Mouse (Mus musculus) left cerebral cortex, postnatal 25 days (tissue): ENCODE results near the gene Gfpt2. TPM values are rescaled to one million over a fixed set of nuclear protein-coding genes. Genes with fewer than 3 reads are reported as not detected.
A peak's percentile ranks its signal among the peaks of the same experiment; 100 is the strongest.

Experiments used
- DNase-seq, 2 experiments: peaks; one replicate each; pipeline ENCODE4 v3.0.0; 2022; ENCODE audit warnings: low spot score in 2 of 2, mixed read lengths in 1 of 2
- intact Hi-C: fragments of 180-260 bp; cut with DNase I; formaldehyde crosslinking; loops from one replicate; pipeline ENCODE4 v1.15.1; 2025
- microRNA-seq, 2 experiments: library from miRNA; unstranded; fragments of <30 nt; microRNA quantifications; one replicate each; pipeline ENCODE4 v1.2.0; 2022
- total RNA-seq, 2 experiments: library from RNA; stranded (reverse); gene quantifications; 2 replicates each; pipeline ENCODE4 v1.2.3; 2021

Gfpt2 gene
- total RNA-seq, 2 experiments from 2014 or later = 6.0 to 10.1 TPM

- peak in 1 of 2 experiments; percentile 53 for DNase-seq
- intact Hi-C loops = loop anchor here (1.0 to 5.0 kb wide), 3 partner anchors 45 to 217 kb away; no protein-coding TSS in a partner anchor
Measured at GRCm38 (mm10) chr11:49869762-49870161, 75.8 kb downstream of the Gfpt2 start.

DNA sequence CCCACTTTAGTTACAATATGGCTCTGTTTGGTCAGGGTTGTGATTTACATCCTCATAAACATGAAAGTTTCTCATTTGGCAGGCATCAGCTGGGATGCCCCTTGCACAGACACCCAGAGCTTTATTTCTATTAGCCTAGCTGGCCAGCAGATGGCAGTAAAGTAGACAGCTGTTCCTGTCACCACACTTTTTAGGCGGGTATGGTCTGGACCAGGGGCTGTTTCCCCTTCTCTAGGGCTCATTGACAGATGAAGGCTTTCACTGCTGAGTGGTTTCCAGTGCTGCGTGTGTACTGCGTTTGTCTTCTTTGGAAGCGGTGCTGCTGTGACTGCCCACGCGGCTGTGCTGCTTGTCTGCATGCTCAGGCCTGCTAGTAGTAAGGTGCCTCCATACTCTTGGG, 77.9 kb downstream of the Gfpt2 start:
- DNase-seq = peak; percentile 47 to 58
- intact Hi-C loops = no loop called here

DNA sequence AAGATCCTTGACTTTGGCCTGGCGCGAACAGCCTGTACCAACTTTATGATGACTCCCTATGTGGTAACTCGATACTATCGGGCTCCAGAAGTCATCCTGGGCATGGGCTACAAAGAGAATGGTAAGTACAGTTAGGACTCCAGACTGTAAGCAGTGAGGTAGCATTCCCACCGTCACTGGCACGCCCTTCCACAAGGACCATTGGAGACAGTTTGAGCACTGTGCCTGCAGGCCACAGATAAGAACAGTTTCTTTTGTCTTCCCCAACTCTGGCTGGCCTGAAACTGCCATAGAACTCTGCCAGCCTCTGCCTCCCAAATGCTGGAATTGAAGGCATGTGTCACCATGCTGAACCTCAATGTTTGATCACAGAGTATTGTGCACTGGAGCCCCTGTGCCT, 78.8 kb downstream of the Gfpt2 start:
- no peak for DNase-seq
- intact Hi-C loops = no loop called here

GRCm38 (mm10) chr11:49876948-49877817, 83.2 kb downstream of the Gfpt2 start:
- intact Hi-C loops = no loop called here
- peak; percentile 45 to 73 for DNase-seq

GRCm38 (mm10) chr11:49879950-49880642, 86.1 kb downstream of the Gfpt2 start:
- peak in 1 of 2 experiments; percentile 30 for DNase-seq

DNA sequence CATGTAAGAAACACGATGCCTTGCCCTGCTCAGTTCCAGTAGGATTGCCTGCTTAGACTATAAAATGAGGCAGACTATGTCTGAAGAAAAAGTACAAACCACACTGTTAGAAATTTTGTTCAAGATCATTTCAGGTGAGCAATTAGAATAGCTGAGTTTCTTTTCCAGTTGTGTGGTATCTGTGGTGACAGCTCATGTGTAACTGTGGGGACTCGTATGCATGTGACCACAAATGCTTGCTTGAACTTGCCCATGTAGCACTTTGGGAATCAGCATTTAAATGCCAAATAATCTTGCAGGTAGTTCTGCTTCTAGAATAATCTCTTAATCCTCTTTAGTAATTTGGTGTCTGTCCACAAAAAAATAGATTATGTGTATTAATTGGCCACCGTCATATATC, 89.4 kb downstream of the Gfpt2 start:
- no peak for DNase-seq

More at GRCm38 (mm10) chr11:49879950-49880642, 86.1 kb downstream of the Gfpt2 start:
- intact Hi-C loops = no loop called here

More for the DNA sequence above, 89.4 kb downstream of the Gfpt2 start:
- intact Hi-C loops = no loop called here

Small RNA genes within 50 kb of the gene (microRNA-seq; reads per million reads assigned to microRNA genes)
- gene Gm23813 = 0 reads per million in 2 experiments

Other genes starting within 250 kb of the Gfpt2 start
- not detected for gene Olfr1380, start 237.3 kb upstream of the Gfpt2 start, total RNA-seq
- gene Flt4, start 184.9 kb upstream of the Gfpt2 start, total RNA-seq = 1 to 10 TPM; 2.3 to 2.6 TPM
- under 1 TPM in 1 of 2 experiments, not detected in 1; 0.78 TPM for gene Scgb3a1, start 130.6 kb upstream of the Gfpt2 start, total RNA-seq
- gene Cnot6, start 81.5 kb upstream of the Gfpt2 start, total RNA-seq = 10 to 100 TPM; 44.7 to 51.6 TPM
- gene Mapk9, start 52.6 kb downstream of the Gfpt2 start, total RNA-seq = 100 to 1,000 TPM; 212 to 231 TPM
- 10 to 100 TPM; 36.6 to 46.4 TPM for gene Rasgef1c, start 107.7 kb downstream of the Gfpt2 start, total RNA-seq
- gene Rnf130, start 231.2 kb downstream of the Gfpt2 start, total RNA-seq = 10 to 100 TPM; 97.9 to 99.0 TPM